8 mouse cellular contexts compared by ENCODE assay signal in the genomic region with DNA sequence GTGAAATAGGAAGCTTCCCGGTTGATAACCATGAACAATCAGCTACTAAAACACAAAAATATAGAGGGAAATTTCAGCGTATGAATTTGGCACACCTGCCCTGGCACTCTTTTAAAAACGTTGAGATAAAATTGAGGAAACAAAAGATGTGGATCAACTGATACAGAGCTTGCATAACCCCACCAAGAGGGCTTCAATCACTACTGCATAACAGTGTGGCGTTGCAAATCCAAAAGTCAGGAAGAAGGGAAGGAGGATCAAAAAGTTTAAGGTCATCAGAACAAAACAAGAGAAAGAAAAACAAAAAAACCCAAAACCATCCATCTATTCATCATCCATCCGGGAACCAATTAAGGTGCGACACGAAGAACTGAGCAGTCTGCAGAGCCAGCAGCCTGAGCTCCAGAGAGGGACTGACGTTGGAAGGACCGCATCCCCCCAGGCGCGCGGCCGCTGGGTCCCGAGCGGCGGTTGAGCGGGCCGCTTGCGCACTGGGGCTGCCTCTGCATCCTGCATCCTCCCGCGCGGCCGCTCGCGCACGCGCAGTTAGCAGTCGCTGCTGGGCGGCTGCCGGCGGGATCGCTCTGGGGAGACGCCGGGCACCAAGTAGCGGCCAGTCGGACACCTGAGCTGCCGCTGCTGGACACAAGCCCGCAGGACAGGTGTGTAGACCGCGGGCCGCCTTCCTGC. TPM values are rescaled to one million over a fixed set of nuclear protein-coding genes. Genes with fewer than 3 reads are reported as not detected.
DNase-seq lines count a peak whose midpoint lies in the region; ATAC-seq and TF ChIP-seq lines count a peak whose summit lies in the region.

A gene (plus strand): TSS at position 552 of the 690 bp plus-strand sequence.

- intact Hi-C loops in heart, postnatal 36 days (cut with DNase I): no loop called here

- peak within 1 kb of the TSS; percentile 91 for H3K4me2 ChIP-seq in embryonic facial prominence, embryonic 13.5 days

- H3K36me3 ChIP-seq in ES-Bruce4 (ENCODE audit: control insufficient read depth, insufficient read depth, low read length, poor library complexity, severe bottlenecking): no peaks in the 10 kb centered on the region
- H3K36me3 ChIP-seq in embryonic facial prominence, embryonic 13.5 days: no peaks in the 10 kb centered on the region

- peak; percentile 69 for ATAC-seq in embryonic facial prominence, embryonic 13.5 days (ENCODE audit: insufficient number of reproducible peaks, insufficient read depth, low FRiP score, low TSS enrichment, low read depth)
- ATAC-seq in monocyte, adult 5-6 weeks (replicated peaks; ENCODE audit: insufficient number of reproducible peaks, low FRiP score, low TSS enrichment, poor library complexity, severe bottlenecking): no peak

- 4% methylated on average over 41 of the region's 41 CpGs for WGBS in embryonic facial prominence, embryonic 13.5 days
- 4% methylated on average over 41 of the region's 41 CpGs for WGBS in lung, adult 2 months

- no peak within 1 kb of the TSS for H3K27ac ChIP-seq in ES-Bruce4 (ENCODE audit: insufficient read depth, low read length)
- H3K27ac ChIP-seq in embryonic facial prominence, embryonic 13.5 days: no peak within 1 kb of the TSS

- H3K27me3 ChIP-seq in ES-Bruce4 (ENCODE audit: control insufficient read depth, insufficient read depth, low read length, poor library complexity, severe bottlenecking): peaks cover 5% of the 10 kb centered on the region
- H3K27me3 ChIP-seq in embryonic facial prominence, embryonic 13.5 days: peaks cover 26% of the 10 kb centered on the region

- H3K4me1 ChIP-seq in ES-Bruce4 (ENCODE audit: control insufficient read depth, insufficient read depth, low read length): no peaks in the 10 kb centered on the region
- H3K4me1 ChIP-seq in embryonic facial prominence, embryonic 13.5 days: peaks cover 7% of the 10 kb centered on the region; the same call in 1 of the 2 replicates
- no peaks in the 10 kb centered on the region for H3K4me1 ChIP-seq in lung, adult 2 months (ENCODE audit: control insufficient read depth, insufficient read depth, low read length)

- no peak for TF ChIP-seq POLR2A in ES-Bruce4 (IDR thresholded peaks at IDR 0.05; ENCODE audit: insufficient read depth, low read length)
- TF ChIP-seq POLR2A in lung, adult 2 months (IDR thresholded peaks at IDR 0.05; ENCODE audit: borderline replicate concordance, extremely low read depth, low read depth, low read length): no peak

- H3K4me3 ChIP-seq in ES-Bruce4 (ENCODE audit: low read depth, low read length): peak within 1 kb of the TSS; percentile 55
- H3K4me3 ChIP-seq in embryonic facial prominence, embryonic 13.5 days: peak within 1 kb of the TSS; percentile 53
- no peak within 1 kb of the TSS for H3K4me3 ChIP-seq in lung, adult 2 months (replicated peaks; ENCODE audit: extremely low read depth, low read depth, low read length)

- H3K9me3 ChIP-seq in ES-Bruce4 (replicated peaks; ENCODE audit: control insufficient read depth, insufficient read depth, low read length, poor library complexity, severe bottlenecking): no peaks in the 10 kb centered on the region; the same call in 1 of the 2 replicates
- no peaks in the 10 kb centered on the region for H3K9me3 ChIP-seq in embryonic facial prominence, embryonic 13.5 days

- peak; percentile 65 to 75 for DNase-seq in adrenal gland, postnatal 36 days
- peak; percentile 12 to 20 for DNase-seq in heart, postnatal 36 days
- peak; percentile 26 to 70 for DNase-seq in layer of hippocampus, adult 8-10 months (ENCODE audit: low spot score in 2 of 2)
- peak; percentile 4 for DNase-seq in lung, adult 2 months
- DNase-seq in ovary, postnatal 36 days (ENCODE audit: low spot score): peak; percentile 54

- no peak for TF ChIP-seq CTCF in ES-Bruce4 (IDR thresholded peaks at IDR 0.05; ENCODE audit: low read depth, low read length)
- TF ChIP-seq CTCF in lung, adult 2 months (IDR thresholded peaks at IDR 0.05; ENCODE audit: insufficient read depth, low read length): no peak

- 0 out of 2 replicates have a peak within 1 kb of the TSS, but pooled peaks have one; percentile 2 for H3K9ac ChIP-seq in ES-Bruce4 (ENCODE audit: low read depth, poor library complexity, severe bottlenecking)
- H3K9ac ChIP-seq in embryonic facial prominence, embryonic 13.5 days: peak within 1 kb of the TSS; percentile 74

- TF ChIP-seq EP300 in ES-Bruce4 (IDR thresholded peaks at IDR 0.05; ENCODE audit: insufficient read depth, low read depth, low read length): no peak

RNA-seq across cellular contexts. Expression of the gene that starts here (rescaled TPM):
- polyA plus RNA-seq in ES-Bruce4 (2011; ENCODE audit: insufficient read depth, insufficient read length, low read depth, missing spikeins): 4.8 and 5.6 TPM in 2 replicates
- under 1 TPM in 1 of 2 experiments, not detected in 1; 0.13 TPM for total RNA-seq in adrenal gland, postnatal 36 days (2021)
- polyA plus RNA-seq in embryonic facial prominence, embryonic 13.5 days (2015; fragmentation: Nextera tagmentation; extraction: Ambion mirVana): 2.8 and 3.5 TPM in 2 replicates
- not detected for total RNA-seq in heart, postnatal 36 days (2021)
- total RNA-seq in layer of hippocampus, adult 8-10 months (2022): 1 to 10 TPM; 8.5 to 10.0 (median 9.0) TPM
- not detected in 2 replicates for polyA plus RNA-seq in lung, adult 2 months (2012; rRNA removed)
- 0.29 TPM in 1 of 3 replicates, not detected in the others for total RNA-seq in monocyte, adult 5-6 weeks (2017)

Comparison
In these comparisons a context has a peak if more than half of its experiments do, and no peak if none do; other contexts are left out.
1. Peak in DNase-seq in adrenal gland, postnatal 36 days; RNA of the gene not detected or under 1 TPM.
2. Peak in DNase-seq in heart, postnatal 36 days; RNA of the gene not detected or under 1 TPM.
3. Peak in DNase-seq in lung, adult 2 months; RNA of the gene not detected or under 1 TPM.
4. DNase-seq: peak in every context shown above with its lines; median percentile 70 in adrenal gland, postnatal 36 days; 54 in ovary, postnatal 36 days; 48 in layer of hippocampus, adult 8-10 months; 16 in heart, postnatal 36 days; 4 in lung, adult 2 months.